Mouse (Mus musculus) myocyte (in vitro differentiated cells): ENCODE measurements around the gene Ahrr. TPM values are rescaled to one million over a fixed set of nuclear protein-coding genes. Genes with fewer than 3 reads are reported as not detected.

Experiments
- H3K27me3 ChIP-seq: one replicate; pipeline ENCODE4 v1.6.1; 2011; ENCODE audit not compliant: control insufficient read depth, insufficient read depth, insufficient read length
- H3K36me3 ChIP-seq: one replicate; pipeline ENCODE4 v1.6.1; 2011; ENCODE audit not compliant: control insufficient read depth, insufficient read depth
- H3K4me2 ChIP-seq: one replicate; pipeline ENCODE4 v1.6.1; 2011; ENCODE audit warnings: low read depth, control low read depth
- H3K4me3 ChIP-seq: one replicate; pipeline ENCODE4 v1.5.1; 2011; ENCODE audit warnings: mild to moderate bottlenecking, control low read depth, moderate library complexity
- H3K79me2 ChIP-seq: one replicate; pipeline ENCODE4 v1.6.1; 2011; ENCODE audit not compliant: control insufficient read depth, insufficient read depth
- H3ac ChIP-seq: one replicate; pipeline ENCODE4 v1.6.1; 2011; ENCODE audit not compliant: control insufficient read depth, insufficient read length
- CEBPB ChIP-seq: IDR thresholded peaks from 2 replicates; pipeline ENCODE4 v1.6.1; 2011; ENCODE audit warnings: mild to moderate bottlenecking, moderate library complexity; ENCODE audit not compliant: poor library complexity, insufficient read depth, severe bottlenecking
- E2F4 ChIP-seq: IDR thresholded peaks from one replicate; pipeline ENCODE4 v1.6.1; 2011; ENCODE audit warnings: mild to moderate bottlenecking, control low read depth, moderate library complexity; ENCODE audit not compliant: insufficient read depth
- MAX ChIP-seq: IDR thresholded peaks from one replicate; pipeline ENCODE4 v1.6.1; 2011; ENCODE audit warnings: low read depth, mild to moderate bottlenecking, control low read depth
- MYOD1 ChIP-seq, 3 experiments: IDR thresholded peaks; one replicate each; pipeline ENCODE4 v1.6.1; 2011; ENCODE audit warnings: control low read depth in 2 of 3, low read depth in 2 of 3, mild to moderate bottlenecking in 2 of 3, moderate library complexity in 1 of 3; ENCODE audit not compliant: insufficient read length in 2 of 3, control insufficient read depth in 1 of 3
- MYOG ChIP-seq, 3 experiments: IDR thresholded peaks; one replicate each; pipeline ENCODE4 v1.6.1; 2011; ENCODE audit warnings: control low read depth in 2 of 3, low read depth in 2 of 3, mild to moderate bottlenecking in 2 of 3; ENCODE audit not compliant: insufficient read length in 2 of 3, control insufficient read depth in 1 of 3, insufficient read depth in 1 of 3
- POLR2A ChIP-seq: IDR thresholded peaks from one replicate; pipeline ENCODE4 v1.6.1; 2011; ENCODE audit warnings: low read depth, mild to moderate bottlenecking, control low read depth, moderate library complexity; ENCODE audit not compliant: insufficient read length
- POLR2AphosphoS2 ChIP-seq: IDR thresholded peaks from one replicate; pipeline ENCODE4 v1.6.1; 2011; ENCODE audit warnings: low read depth, control low read depth; ENCODE audit not compliant: insufficient read length
- REST ChIP-seq: IDR thresholded peaks from one replicate; pipeline ENCODE4 v1.6.1; 2011; ENCODE audit warnings: mild to moderate bottlenecking, control low read depth, moderate library complexity; ENCODE audit not compliant: insufficient read depth, insufficient read length
- SRF ChIP-seq: IDR thresholded peaks from one replicate; pipeline ENCODE4 v1.6.1; 2011; ENCODE audit warnings: low read depth; ENCODE audit not compliant: control insufficient read depth, insufficient read length
- TCF12 ChIP-seq: IDR thresholded peaks from one replicate; pipeline ENCODE4 v1.6.1; 2011; ENCODE audit warnings: mild to moderate bottlenecking, control low read depth; ENCODE audit not compliant: poor library complexity, insufficient read depth, severe bottlenecking
- TCF3 ChIP-seq: IDR thresholded peaks from one replicate; pipeline ENCODE4 v1.6.1; 2011; ENCODE audit warnings: low read depth, control low read depth; ENCODE audit not compliant: insufficient read length
- USF1 ChIP-seq: IDR thresholded peaks from one replicate; pipeline ENCODE4 v1.6.1; 2011; ENCODE audit warnings: low read depth, mild to moderate bottlenecking, control low read depth, moderate library complexity
- polyA plus RNA-seq: library from polyadenylated mRNA; unstranded; fragments of >200 nt; fragmentation: generic; extraction: Trizol; gene quantifications from one replicate; pipeline ENCODE4 v1.2.1, GENCODE M21; 2012; ENCODE audit warnings: missing spikeins

The Ahrr gene
- polyA plus RNA-seq: 0.19 TPM

DNA sequence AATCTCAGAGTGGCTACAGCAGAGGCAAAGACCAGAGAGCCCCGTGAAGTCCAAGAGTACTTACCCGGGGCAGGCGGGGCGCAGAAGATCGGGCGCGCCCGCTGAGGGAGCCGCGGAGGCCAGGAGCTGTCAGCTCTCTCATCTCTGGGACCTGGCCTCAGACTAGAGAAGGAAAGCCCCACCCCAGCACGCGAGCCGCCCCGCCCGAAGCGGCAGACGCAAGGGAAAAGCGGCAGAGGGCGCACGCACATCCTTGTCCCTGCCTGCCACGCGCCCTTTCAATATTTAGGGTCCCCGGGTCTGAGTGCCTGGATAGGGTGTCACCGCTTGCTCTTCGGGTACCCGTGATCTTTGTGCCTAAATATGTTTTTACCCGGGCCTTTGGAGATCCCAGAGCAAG, at the start of gene Ahrr:
TSS of gene Ahrr (minus strand) at position 165 of the 400 bp plus-strand sequence.
- H3K4me3 ChIP-seq: no peak within 1 kb of the TSS

DNA sequence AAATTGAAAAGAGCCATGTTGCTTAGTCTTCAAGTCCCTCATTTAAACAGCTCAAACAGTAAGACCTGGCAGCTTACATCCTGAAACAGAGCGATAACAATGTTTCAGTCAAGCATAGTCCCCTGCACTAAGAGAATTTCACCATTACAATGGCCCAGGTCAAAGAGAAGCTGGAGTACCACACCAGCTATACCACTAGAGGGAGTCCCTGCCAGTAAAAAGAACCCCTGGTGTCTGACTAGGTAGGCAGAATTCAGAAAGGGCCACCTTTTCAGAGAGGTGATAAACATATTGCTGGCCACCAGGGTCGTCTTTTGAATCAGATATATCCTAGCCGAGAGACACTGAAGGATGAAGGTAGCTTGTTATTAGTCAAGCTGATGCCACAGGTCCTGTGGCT, 48.9 kb upstream of the Ahrr start:
- no peak overlapping the region for H3K4me2 ChIP-seq
- peaks cover 37% of the 10 kb centered on the region for H3K36me3 ChIP-seq
- TF ChIP-seq SRF: no peak
- TF ChIP-seq TCF3: no peak
- no peak for TF ChIP-seq MAX
- TF ChIP-seq TCF12: no peak
- TF ChIP-seq REST: no peak
- TF ChIP-seq MYOG (IDR thresholded peaks at IDR 0.05; ENCODE audit: control insufficient read depth in 1 of 3, insufficient read depth in 1 of 3, insufficient read length in 2 of 3, low read depth in 2 of 3): no peak
- TF ChIP-seq POLR2A: no peak
- TF ChIP-seq E2F4: no peak
- no peak for TF ChIP-seq POLR2AphosphoS2
- no peak for TF ChIP-seq CEBPB
- no peak for TF ChIP-seq MYOD1 (IDR thresholded peaks at IDR 0.05; ENCODE audit: control insufficient read depth in 1 of 3, insufficient read length in 2 of 3, low read depth in 2 of 3)
- no peak for TF ChIP-seq USF1
- peaks cover 9% of the 10 kb centered on the region for H3K79me2 ChIP-seq
- H3K4me3 ChIP-seq: no peak overlapping the region
- H3ac ChIP-seq: no peak overlapping the region
- H3K27me3 ChIP-seq: no peaks in the 10 kb centered on the region

More for the DNA sequence above, at the start of gene Ahrr:
- Histone ChIP-seq H3K36me3 (no peaks in the 10 kb centered on the region), H3K27me3 (no peaks in the 10 kb centered on the region), H3K4me2 (peak within 1 kb of the TSS; percentile 74), H3K79me2 (no peaks in the 10 kb centered on the region), H3ac (no peak within 1 kb of the TSS)
- TF ChIP-seq MYOG (IDR thresholded peaks at IDR 0.05; ENCODE audit: control insufficient read depth in 1 of 3, insufficient read depth in 1 of 3, insufficient read length in 2 of 3, low read depth in 2 of 3) (no peak), MYOD1 (IDR thresholded peaks at IDR 0.05; ENCODE audit: control insufficient read depth in 1 of 3, insufficient read length in 2 of 3, low read depth in 2 of 3) (no peak), TCF3 (no peak), POLR2A (no peak), TCF12 (no peak), POLR2AphosphoS2 (no peak), SRF (no peak), E2F4 (no peak), USF1 (no peak), REST (no peak), MAX (no peak), CEBPB (no peak)

DNA sequence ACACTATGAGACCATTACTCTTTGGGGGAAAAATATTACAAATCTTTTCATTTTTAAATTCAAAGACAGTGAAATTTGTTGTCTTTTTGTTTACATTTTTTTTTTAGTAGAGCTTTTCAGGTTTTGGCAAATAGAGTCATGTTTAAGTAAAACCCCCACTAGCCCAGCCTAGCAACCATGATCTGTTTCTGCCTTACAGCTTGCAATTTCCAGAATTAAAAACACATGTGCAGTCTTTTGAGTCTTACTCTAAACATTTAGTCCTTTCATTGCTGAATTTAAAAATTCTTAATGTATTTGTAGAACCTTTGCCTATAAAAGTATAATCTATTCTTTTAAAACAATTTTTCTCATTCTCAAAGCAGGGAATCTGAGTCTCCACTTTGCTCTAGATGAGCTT, 37.2 kb upstream of the Ahrr start:
- no peaks in the 10 kb centered on the region for H3K27me3 ChIP-seq
- peaks cover 49% of the 10 kb centered on the region for H3K36me3 ChIP-seq
- no peak overlapping the region for H3ac ChIP-seq
- H3K4me3 ChIP-seq: no peak overlapping the region
- no peak overlapping the region for H3K4me2 ChIP-seq
- no peak for TF ChIP-seq TCF3
- no peak for TF ChIP-seq TCF12
- TF ChIP-seq MAX: no peak
- no peak for TF ChIP-seq CEBPB
- no peak for TF ChIP-seq REST
- no peak for TF ChIP-seq MYOG (IDR thresholded peaks at IDR 0.05; ENCODE audit: control insufficient read depth in 1 of 3, insufficient read depth in 1 of 3, insufficient read length in 2 of 3, low read depth in 2 of 3)
- TF ChIP-seq POLR2AphosphoS2: no peak
- no peak for TF ChIP-seq POLR2A
- TF ChIP-seq E2F4: no peak
- TF ChIP-seq USF1: no peak
- no peak for TF ChIP-seq SRF
- H3K79me2 ChIP-seq: no peaks in the 10 kb centered on the region

DNA sequence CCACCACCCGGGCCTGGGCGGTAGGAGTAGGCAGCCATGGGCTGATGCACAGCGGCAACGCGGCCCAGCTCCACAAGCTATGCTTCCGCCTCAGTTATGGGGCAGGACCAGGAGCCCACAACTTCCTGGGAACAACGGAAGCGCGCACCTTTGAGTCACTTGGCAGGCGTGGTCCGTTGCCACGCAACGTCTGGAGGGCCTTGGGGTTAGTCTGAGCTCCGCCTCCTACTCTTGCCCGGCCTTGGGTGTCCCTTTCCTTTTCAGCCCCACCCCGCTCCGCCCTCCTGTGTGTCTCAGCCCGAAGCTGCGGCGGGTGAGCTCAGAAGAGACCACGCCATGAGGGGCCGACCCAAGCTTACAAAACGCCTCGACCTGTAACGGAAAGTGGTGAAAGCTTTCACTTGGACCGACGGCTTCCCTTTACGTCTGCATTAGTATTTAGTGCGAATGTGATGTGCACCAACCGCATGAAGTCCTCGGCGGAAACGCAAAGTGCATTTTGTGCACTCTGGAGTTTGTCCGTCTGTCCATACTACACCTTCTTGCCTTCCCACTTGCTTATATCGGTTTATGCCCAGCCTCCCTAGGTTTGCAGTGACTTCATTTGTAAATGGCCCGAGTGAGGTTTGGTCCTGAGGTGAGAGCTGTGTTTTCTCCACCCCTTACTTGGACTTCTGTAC, 25.2 kb upstream of the Ahrr start, which contains the start of gene Pdcd6:
TSS of gene Pdcd6 (minus strand) at position 411 of the 680 bp plus-strand sequence.
- peak within 1 kb of the TSS; percentile 26 for H3ac ChIP-seq
- H3K4me2 ChIP-seq: peak within 1 kb of the TSS; percentile 75
- peak within 1 kb of the TSS; percentile 76 for H3K4me3 ChIP-seq
- peaks cover 30% of the 10 kb centered on the region for H3K79me2 ChIP-seq
- peaks cover 30% of the 10 kb centered on the region for H3K36me3 ChIP-seq
- no peaks in the 10 kb centered on the region for H3K27me3 ChIP-seq
- TF ChIP-seq POLR2A (peak; percentile 85), MYOD1 (IDR thresholded peaks at IDR 0.05; ENCODE audit: control insufficient read depth in 1 of 3, insufficient read length in 2 of 3, low read depth in 2 of 3) (no peak), POLR2AphosphoS2 (peak; percentile 87), SRF (peak; percentile 39)

DNA sequence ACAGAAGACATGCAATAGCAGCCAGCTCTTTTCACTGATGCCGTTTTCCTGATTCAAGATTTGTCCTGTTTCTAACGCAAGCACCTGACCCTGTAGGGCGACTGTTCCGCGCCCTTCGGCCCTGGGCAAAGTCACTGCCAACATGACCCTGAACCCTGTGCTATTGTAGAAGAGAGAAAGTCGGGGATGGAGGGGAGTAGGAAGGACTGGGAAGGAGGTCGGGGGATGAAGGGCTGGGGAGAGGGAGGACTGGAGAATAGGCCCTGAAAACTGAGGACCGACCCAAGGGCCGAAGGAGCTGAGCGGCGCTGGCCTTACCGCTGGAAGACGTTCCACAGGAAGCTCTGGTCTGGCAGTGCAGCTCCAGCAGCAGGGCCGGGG, 24.6 kb upstream of the Ahrr start:
- peak overlapping the region; percentile 26 for H3ac ChIP-seq
- H3K4me2 ChIP-seq: peak overlapping the region; percentile 75
- peaks cover 30% of the 10 kb centered on the region for H3K79me2 ChIP-seq
- peak overlapping the region; percentile 76 for H3K4me3 ChIP-seq
- peaks cover 24% of the 10 kb centered on the region for H3K36me3 ChIP-seq
- TF ChIP-seq MAX (no peak), POLR2AphosphoS2 (no peak), USF1 (no peak), SRF (no peak), MYOD1 (IDR thresholded peaks at IDR 0.05; ENCODE audit: control insufficient read depth in 1 of 3, insufficient read length in 2 of 3, low read depth in 2 of 3) (no peak), TCF3 (no peak), REST (no peak), E2F4 (no peak)
- no peaks in the 10 kb centered on the region for H3K27me3 ChIP-seq
